Mouse (Mus musculus) neutrophil, adult 65 days (primary cell): Measurements from ENCODE around the gene Gm10283. TPM values are rescaled to one million over a fixed set of nuclear protein-coding genes. Genes with fewer than 3 reads are reported as not detected.

ENCODE experiments used
- total RNA-seq: library from RNA; stranded (reverse); gene quantifications from 2 replicates; pipeline ENCODE4 v1.2.4, GENCODE M21; 2023

Gm10283 gene
- not detected in 2 replicates for total RNA-seq

DNA sequence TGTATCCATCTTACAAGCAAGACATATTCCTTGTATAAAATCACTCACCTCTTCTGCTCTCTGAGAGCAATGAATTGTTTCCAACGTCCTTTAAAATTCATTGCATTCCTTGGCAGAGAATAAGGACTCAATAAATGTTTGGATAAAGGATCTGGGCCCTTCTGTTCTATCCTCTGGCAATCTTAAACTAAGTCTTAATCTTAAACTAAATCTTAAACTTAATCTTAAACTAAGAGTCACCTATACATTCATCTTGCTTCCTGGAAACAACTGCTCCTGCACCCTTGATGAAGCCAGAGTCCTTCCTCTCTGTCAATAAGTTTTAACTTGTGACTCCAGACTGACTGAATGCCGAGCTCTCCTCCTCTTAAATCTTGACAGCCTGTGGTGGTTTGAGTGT is at the start of gene Gm10283:
Gene Gm10283, minus strand, starts transcription at position 101 of the 400 bp plus-strand sequence.

DNA sequence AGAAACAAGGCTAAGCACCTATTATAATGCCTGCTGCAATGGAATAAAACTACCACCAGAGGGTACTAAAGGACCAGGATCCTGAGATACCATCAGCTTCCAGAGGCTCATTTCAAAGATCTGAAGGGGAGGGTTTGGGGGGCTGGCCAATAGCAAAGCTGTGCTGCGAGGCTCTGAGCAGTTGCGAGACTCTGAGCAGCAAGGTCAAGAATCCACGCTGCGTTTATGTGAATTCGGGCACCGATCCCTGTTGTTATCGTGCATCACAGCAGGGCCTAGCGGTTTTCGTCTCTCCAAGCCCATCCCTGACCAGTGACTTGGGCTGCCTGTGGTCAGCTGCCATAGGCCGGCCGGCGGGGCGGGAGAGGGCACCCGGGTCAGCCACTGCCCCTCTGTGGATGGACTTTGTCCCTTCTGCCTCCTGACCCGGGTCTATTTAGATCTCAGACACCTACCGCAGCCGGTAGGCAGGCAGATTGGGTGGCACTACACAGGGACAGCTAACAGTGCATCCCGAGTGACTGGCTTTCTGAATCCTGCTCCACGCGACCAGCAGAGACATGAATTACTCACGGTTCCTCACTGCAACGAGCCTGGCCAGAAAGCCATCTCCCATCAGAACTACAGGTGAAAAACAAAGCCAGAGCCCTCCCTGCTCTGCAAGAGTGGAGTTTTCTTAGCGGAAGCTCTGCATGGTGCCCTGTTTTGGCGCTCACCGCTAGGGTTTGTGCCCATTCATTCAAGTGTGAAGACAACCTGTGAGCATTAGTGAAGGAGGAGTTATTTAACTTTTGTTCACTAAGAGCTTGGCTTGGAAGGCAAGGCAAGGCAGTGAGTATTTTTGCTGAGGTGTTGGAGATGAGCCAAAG is 2.9 kb upstream of the Gm10283 start, which contains the start of gene Aadat:
Gene Aadat, plus strand, starts transcription at position 280 of the 869 bp plus-strand sequence.

Other genes starting within 250 kb of the Gm10283 start
- gene Aadat, start 2.7 kb upstream of the Gm10283 start, total RNA-seq, result not detected in 2 replicates
- gene Mfap3l, start 129.6 kb upstream of the Gm10283 start, total RNA-seq, result 1.1 and 2.3 TPM in 2 replicates